Comparison of ENCODE assay signal across 11 mouse cellular contexts in genomic region chr2:166359995-166360394, GRCm38 (mm10).
DNase-seq lines count a peak whose midpoint lies in the region; ATAC-seq lines count a peak whose summit lies in the region.
"Had no signal": no experiment of that assay in that cellular context is flagged by ENCODE, and none has a peak within 500 bp of the region (broad histone marks: within the 10 kb centered on the region; RNA-seq: fewer than 3 reads in every experiment).

No protein-coding gene starts in this region.

- peaks cover 5% of the 10 kb centered on the region; the same call in 1 of the 2 replicates for H3K4me1 ChIP-seq in lung, embryonic 16.5 days (replicated peaks; ENCODE audit: control insufficient read depth, insufficient read depth, low read length)
- peaks cover 8% of the 10 kb centered on the region; the same call in 1 of the 2 replicates for H3K4me1 ChIP-seq in forebrain, embryonic 11.5 days (replicated peaks; ENCODE audit: control insufficient read depth, insufficient read depth, low read length)
- H3K4me1 ChIP-seq in heart, embryonic 15.5 days (replicated peaks): peaks cover 47% of the 10 kb centered on the region
- peaks cover 22% of the 10 kb centered on the region for H3K4me1 ChIP-seq in midbrain, embryonic 15.5 days
- no peaks in the 10 kb centered on the region for H3K4me1 ChIP-seq in liver, embryonic 12.5 days
- H3K4me1 ChIP-seq: liver, embryonic 15.5 days had no signal

- ATAC-seq in lung, embryonic 16.5 days (ENCODE audit: low read depth): 0 out of 2 replicates have a peak, but pooled peaks have one; percentile 9
- ATAC-seq in forebrain, embryonic 11.5 days (replicated peaks; ENCODE audit: low FRiP score): no peak
- peak; percentile 61; the same call in 1 of the 2 replicates for ATAC-seq in heart, embryonic 15.5 days (replicated peaks; ENCODE audit: insufficient number of reproducible peaks, insufficient read depth, low FRiP score, low read depth)
- peak; percentile 81 for ATAC-seq in midbrain, embryonic 15.5 days (replicated peaks)
- no peak for ATAC-seq in liver, embryonic 12.5 days

- no peaks in the 10 kb centered on the region for H3K9me3 ChIP-seq in lung, embryonic 16.5 days (ENCODE audit: control insufficient read depth, low read length)
- no peaks in the 10 kb centered on the region for H3K9me3 ChIP-seq in forebrain, embryonic 11.5 days (ENCODE audit: control insufficient read depth, low read length)
- no peaks in the 10 kb centered on the region for H3K9me3 ChIP-seq in heart, embryonic 15.5 days (replicated peaks)
- no peaks in the 10 kb centered on the region for H3K9me3 ChIP-seq in midbrain, embryonic 15.5 days
- H3K9me3 ChIP-seq in liver, embryonic 12.5 days (replicated peaks): no peaks in the 10 kb centered on the region
- H3K9me3 ChIP-seq: liver, embryonic 15.5 days had no signal

- H3K4me3 ChIP-seq in lung, embryonic 16.5 days (ENCODE audit: low read length): no peak overlapping the region
- no peak overlapping the region for H3K4me3 ChIP-seq in forebrain, embryonic 11.5 days (ENCODE audit: low read depth, low read length)
- no peak overlapping the region for H3K4me3 ChIP-seq in heart, embryonic 15.5 days
- no peak overlapping the region for H3K4me3 ChIP-seq in midbrain, embryonic 15.5 days
- no peak overlapping the region for H3K4me3 ChIP-seq in liver, embryonic 12.5 days
- H3K4me3 ChIP-seq: liver, embryonic 15.5 days had no signal

- peaks cover 5% of the 10 kb centered on the region for H3K27me3 ChIP-seq in lung, embryonic 16.5 days (ENCODE audit: control insufficient read depth, insufficient read depth, low read depth, low read length)
- H3K27me3 ChIP-seq in forebrain, embryonic 11.5 days (ENCODE audit: control insufficient read depth, insufficient read depth, low read length): no peaks in the 10 kb centered on the region
- H3K27me3 ChIP-seq in heart, embryonic 15.5 days: no peaks in the 10 kb centered on the region
- H3K27me3 ChIP-seq in midbrain, embryonic 15.5 days (replicated peaks): no peaks in the 10 kb centered on the region; the same call in 1 of the 2 replicates
- no peaks in the 10 kb centered on the region for H3K27me3 ChIP-seq in liver, embryonic 12.5 days (replicated peaks)
- H3K27me3 ChIP-seq: liver, embryonic 15.5 days had no signal

- WGBS in lung, embryonic 16.5 days: 29% methylated on average over 13 of the region's 13 CpGs
- WGBS in forebrain, embryonic 11.5 days: 66% methylated on average over 13 of the region's 13 CpGs
- 22% methylated on average over 13 of the region's 13 CpGs for WGBS in heart, embryonic 15.5 days
- WGBS in midbrain, embryonic 15.5 days: 9% methylated on average over 13 of the region's 13 CpGs
- WGBS in liver, embryonic 12.5 days (ENCODE audit: insufficient replicate concordance): 68% methylated on average over 13 of the region's 13 CpGs

- no peak overlapping the region for H3K9ac ChIP-seq in lung, embryonic 16.5 days (ENCODE audit: low read length)
- H3K9ac ChIP-seq in forebrain, embryonic 11.5 days (ENCODE audit: low read length): no peak overlapping the region
- H3K9ac ChIP-seq in heart, embryonic 15.5 days: no peak overlapping the region
- H3K9ac ChIP-seq in midbrain, embryonic 15.5 days: no peak overlapping the region
- no peak overlapping the region for H3K9ac ChIP-seq in liver, embryonic 12.5 days
- H3K9ac ChIP-seq: liver, embryonic 15.5 days had no signal

- H3K27ac ChIP-seq in lung, embryonic 16.5 days (ENCODE audit: low read length): 0 out of 2 replicates have a peak overlapping the region, but pooled peaks have one; percentile 8
- no peak overlapping the region for H3K27ac ChIP-seq in forebrain, embryonic 11.5 days (ENCODE audit: low read depth, low read length)
- peak overlapping the region; percentile 55 for H3K27ac ChIP-seq in heart, embryonic 15.5 days
- H3K27ac ChIP-seq in midbrain, embryonic 15.5 days: peak overlapping the region; percentile 72
- H3K27ac ChIP-seq in liver, embryonic 12.5 days: no peak overlapping the region
- H3K27ac ChIP-seq: kidney, postnatal 0 days; liver, embryonic 15.5 days had no signal

- no peaks in the 10 kb centered on the region for H3K36me3 ChIP-seq in lung, embryonic 16.5 days (ENCODE audit: control insufficient read depth, insufficient read depth, low read length)
- no peaks in the 10 kb centered on the region for H3K36me3 ChIP-seq in forebrain, embryonic 11.5 days (ENCODE audit: control insufficient read depth, insufficient read depth, low read length)
- no peaks in the 10 kb centered on the region for H3K36me3 ChIP-seq in heart, embryonic 15.5 days
- no peaks in the 10 kb centered on the region for H3K36me3 ChIP-seq in midbrain, embryonic 15.5 days (replicated peaks)
- no peaks in the 10 kb centered on the region for H3K36me3 ChIP-seq in liver, embryonic 12.5 days
- H3K36me3 ChIP-seq: liver, embryonic 15.5 days had no signal

- no peak overlapping the region for H3K4me2 ChIP-seq in lung, embryonic 16.5 days (ENCODE audit: low read depth, low read length)
- H3K4me2 ChIP-seq in forebrain, embryonic 11.5 days (ENCODE audit: low read depth, low read length, severe bottlenecking): no peak overlapping the region
- peak overlapping the region; percentile 34 for H3K4me2 ChIP-seq in heart, embryonic 15.5 days
- H3K4me2 ChIP-seq in midbrain, embryonic 15.5 days: no peak overlapping the region
- H3K4me2 ChIP-seq in liver, embryonic 12.5 days: no peak overlapping the region
- H3K4me2 ChIP-seq: liver, embryonic 15.5 days had no signal

- no peak for DNase-seq in lung, postnatal 14 days
- DNase-seq in forebrain, embryonic 11.5 days (ENCODE audit: low spot score): peak; percentile 67
- no peak for DNase-seq in c-Kit-positive CD71-positive TER-119-positive erythroid progenitor cells, embryonic 14.5 days (ENCODE audit: low spot score)
- DNase-seq in frontal cortex, postnatal 36 days (ENCODE audit: low spot score in 2 of 2): no peak
- DNase-seq: cerebellum, adult 18-20 months had no signal

Comparison
In these comparisons a context has a peak if more than half of its experiments do, and no peak if none do; other contexts are left out.
1. ATAC-seq: peak in lung, embryonic 16.5 days (single experiment), heart, embryonic 15.5 days (single experiment) and midbrain, embryonic 15.5 days (single experiment); none in forebrain, embryonic 11.5 days (single experiment) and liver, embryonic 12.5 days (single experiment).
2. H3K27ac ChIP-seq: peak in lung, embryonic 16.5 days (single experiment), heart, embryonic 15.5 days (single experiment) and midbrain, embryonic 15.5 days (single experiment); none in forebrain, embryonic 11.5 days (single experiment) and liver, embryonic 12.5 days (single experiment).